Mouse (Mus musculus) midbrain, embryonic 12.5 days (tissue): ENCODE measurements at regions not wholly inside any gene's neighbourhood (a gene's known extent, or its start where the extent isn't known, plus 50 kb on each side); places are given as distances from the start of the nearest gene placed in this dataset.
"Not testable (repeated sequence)": the region's sequence is repeated elsewhere in the genome, so short reads cannot be mapped to it uniquely, and the experiment has no call there.

Experiments used
- ATAC-seq: fragments of 200-750 bp; cut with Nextera tagmentation; 2 replicates; pipeline ENCODE4 v1.8.0; 2017; ENCODE audit warnings: low read depth, moderate TSS enrichment, moderate library complexity; ENCODE audit not compliant: low FRiP score
- H3K27ac ChIP-seq: fragments of 300-500 bp; sonication (generic); replicated peaks from 2 replicates; pipeline ENCODE4 v1.5.1; 2016; ENCODE audit warnings: mild to moderate bottlenecking
- H3K27me3 ChIP-seq: fragments of 300-500 bp; sonication (generic); 2 replicates; pipeline ENCODE4 v1.6.1; 2016; ENCODE audit warnings: mild to moderate bottlenecking
- H3K36me3 ChIP-seq: fragments of 300-500 bp; sonication (generic); 2 replicates; pipeline ENCODE4 v1.6.1; 2016
- H3K4me1 ChIP-seq: fragments of 300-500 bp; sonication (generic); 2 replicates; pipeline ENCODE4 v1.6.1; 2016
- H3K4me2 ChIP-seq: fragments of 300-500 bp; sonication (generic); replicated peaks from 2 replicates; pipeline ENCODE4 v1.6.1; 2016; ENCODE audit warnings: mild to moderate bottlenecking, moderate library complexity
- H3K4me3 ChIP-seq: fragments of 300-500 bp; sonication (generic); 2 replicates; pipeline ENCODE4 v1.5.1; 2016; ENCODE audit warnings: mild to moderate bottlenecking
- H3K9ac ChIP-seq: fragments of 300-500 bp; sonication (generic); replicated peaks from 2 replicates; pipeline ENCODE4 v1.6.1; 2016; ENCODE audit warnings: mild to moderate bottlenecking, moderate library complexity
- H3K9me3 ChIP-seq: fragments of 300-500 bp; sonication (generic); 2 replicates; pipeline ENCODE4 v1.6.1; 2016; ENCODE audit warnings: mild to moderate bottlenecking
- WGBS: fragments of 180-500 bp; shearing (Covaris S2); methylation state at CpG from one replicate; pipeline ENCODE4 v1.1.7; 2016; 5-methylcytosine and 5-hydroxymethylcytosine counted together

DNA sequence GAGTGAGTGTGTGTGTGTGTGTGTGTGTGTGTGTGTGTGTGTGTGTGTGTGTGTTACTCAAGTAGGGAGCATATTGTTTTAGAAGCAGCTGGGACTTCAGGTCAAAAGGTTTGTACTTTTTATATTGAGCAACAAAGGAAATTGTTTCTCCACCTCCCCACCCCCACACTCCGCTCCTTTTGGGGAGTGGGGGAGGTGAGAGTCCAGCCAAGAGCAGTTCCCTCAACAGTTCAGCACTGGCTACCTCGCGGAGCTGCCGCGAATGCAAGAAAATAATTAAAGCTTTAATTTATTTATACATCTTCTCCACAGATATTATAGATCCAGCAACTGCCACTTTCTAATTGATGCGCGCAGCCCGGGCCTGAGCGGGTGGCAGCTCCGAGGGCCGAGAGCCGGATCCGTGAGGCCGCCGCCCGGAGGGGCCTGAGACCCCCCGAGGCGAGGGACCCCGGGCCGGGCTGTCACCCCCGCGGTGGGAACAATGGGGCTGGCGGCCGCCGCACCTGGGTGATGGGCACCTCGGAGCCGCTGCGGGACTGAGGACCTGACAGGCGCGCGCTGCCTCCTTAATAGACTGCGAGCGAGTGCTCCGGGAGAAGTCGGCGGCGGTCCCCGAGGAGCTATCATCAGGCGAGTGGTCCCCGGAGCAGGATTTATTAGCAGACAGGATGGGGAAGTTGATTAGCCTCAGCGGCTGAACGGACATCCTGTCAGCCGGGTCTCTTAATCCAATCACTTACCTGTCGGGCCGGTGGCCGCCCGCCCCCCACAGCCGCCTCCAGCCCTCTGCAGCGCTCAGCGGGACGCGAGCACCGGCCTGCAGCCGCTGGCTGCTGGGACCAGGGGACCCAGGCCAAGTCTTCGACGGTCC, 124.4 kb downstream of the Melk start:
- Histone ChIP-seq H3K4me2 (peak overlapping the region; percentile 99), H3K4me1 (peaks cover 12% of the 10 kb centered on the region; the same call in 1 of the 2 replicates), H3K27me3 (peaks cover 66% of the 10 kb centered on the region), H3K9me3 (no peaks in the 10 kb centered on the region), H3K36me3 (no peaks in the 10 kb centered on the region), H3K27ac (peak overlapping the region; percentile 61; the same call in 1 of the 2 replicates), H3K9ac (peak overlapping the region; percentile 64), H3K4me3 (peak overlapping the region; percentile 57)
- ATAC-seq, result peak; percentile 56
- WGBS, result 1% methylated on average over 56 of the region's 56 CpGs

DNA sequence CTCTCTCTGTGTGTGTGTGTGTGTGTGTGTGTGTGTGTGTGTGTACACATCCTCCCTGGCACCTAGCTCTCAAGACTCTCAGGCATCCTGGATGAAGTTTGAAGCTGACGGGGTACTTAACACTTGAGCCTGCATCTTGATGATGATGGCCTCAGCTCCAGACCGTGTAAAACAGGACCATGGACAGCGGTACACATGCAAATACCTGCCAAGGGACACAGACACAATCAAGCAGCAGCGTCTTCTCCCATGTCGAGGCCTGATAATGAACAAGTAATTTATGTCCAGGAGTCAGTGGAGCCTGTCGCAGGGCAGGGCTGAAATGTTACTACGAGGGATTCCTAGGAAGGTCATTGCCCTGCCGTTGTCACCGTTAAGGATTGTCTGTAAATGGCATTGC, 133.9 kb downstream of the Melk start:
- Histone ChIP-seq H3K4me2 (no peak overlapping the region), H3K9ac (no peak overlapping the region), H3K4me1 (0 out of 2 replicates have a peak, but pooled peaks cover 3% of the 10 kb centered on the region), H3K36me3 (no peaks in the 10 kb centered on the region), H3K27me3 (0 out of 2 replicates have a peak, but pooled peaks cover 4% of the 10 kb centered on the region), H3K9me3 (no peaks in the 10 kb centered on the region), H3K27ac (no peak overlapping the region), H3K4me3 (no peak overlapping the region)
- WGBS, result 48% methylated on average over 9 of the region's 9 CpGs
- ATAC-seq, result no peak

- H3K4me1 ChIP-seq, result peaks cover 10% of the 10 kb centered on the region
- H3K4me3 ChIP-seq, result no peak overlapping the region
- no peak for ATAC-seq
- H3K9me3 ChIP-seq, result no peaks in the 10 kb centered on the region
- no peak overlapping the region for H3K9ac ChIP-seq
- H3K4me2 ChIP-seq, result no peak overlapping the region
- 0 out of 2 replicates have a peak, but pooled peaks cover 6% of the 10 kb centered on the region for H3K27me3 ChIP-seq
- WGBS, result 28% methylated on average over 4 of the region's 4 CpGs
- H3K36me3 ChIP-seq, result no peaks in the 10 kb centered on the region
- no peak overlapping the region for H3K27ac ChIP-seq
Measured at GRCm38 (mm10) chr4:44445511-44445910, 144.8 kb downstream of the Melk start.

DNA sequence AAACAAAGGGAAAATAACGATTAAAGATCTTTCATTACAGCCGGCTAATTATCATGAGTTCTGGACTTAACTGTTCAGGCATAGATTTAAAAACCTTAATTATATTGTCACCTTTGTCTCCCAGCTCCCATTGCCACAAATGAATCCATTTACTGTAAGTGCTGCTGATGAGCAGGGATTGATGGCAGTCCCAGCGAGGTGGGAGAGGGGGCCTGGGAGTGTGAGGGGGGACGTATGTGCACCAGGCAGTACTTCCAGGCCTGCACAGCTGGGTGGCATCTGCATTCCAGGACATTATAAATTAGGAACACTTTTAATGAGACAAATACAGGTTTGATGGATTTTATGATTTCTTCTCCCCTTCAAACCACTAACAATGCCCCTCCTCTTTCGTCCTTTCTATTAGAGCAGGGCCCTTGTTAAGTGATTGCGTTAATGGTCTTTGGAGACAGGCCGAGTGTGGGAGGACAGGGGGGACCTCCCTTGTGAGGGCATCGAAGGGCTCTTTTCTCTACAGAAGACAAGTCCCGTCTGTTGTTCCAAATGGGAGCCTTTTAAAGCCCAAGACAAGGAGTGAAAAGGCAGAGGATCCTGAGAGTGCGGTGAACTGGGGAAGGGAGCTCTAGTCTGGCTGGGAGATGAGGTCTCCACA, 150.3 kb downstream of the Melk start:
- 61% methylated on average over 10 of the region's 10 CpGs for WGBS
- H3K9me3 ChIP-seq, result no peaks in the 10 kb centered on the region
- no peak overlapping the region for H3K4me2 ChIP-seq
- H3K36me3 ChIP-seq, result no peaks in the 10 kb centered on the region
- H3K4me1 ChIP-seq, result peaks cover 23% of the 10 kb centered on the region
- H3K27ac ChIP-seq, result no peak overlapping the region
- no peaks in the 10 kb centered on the region for H3K27me3 ChIP-seq
- no peak for ATAC-seq
- H3K9ac ChIP-seq, result no peak overlapping the region
- no peak overlapping the region for H3K4me3 ChIP-seq

DNA sequence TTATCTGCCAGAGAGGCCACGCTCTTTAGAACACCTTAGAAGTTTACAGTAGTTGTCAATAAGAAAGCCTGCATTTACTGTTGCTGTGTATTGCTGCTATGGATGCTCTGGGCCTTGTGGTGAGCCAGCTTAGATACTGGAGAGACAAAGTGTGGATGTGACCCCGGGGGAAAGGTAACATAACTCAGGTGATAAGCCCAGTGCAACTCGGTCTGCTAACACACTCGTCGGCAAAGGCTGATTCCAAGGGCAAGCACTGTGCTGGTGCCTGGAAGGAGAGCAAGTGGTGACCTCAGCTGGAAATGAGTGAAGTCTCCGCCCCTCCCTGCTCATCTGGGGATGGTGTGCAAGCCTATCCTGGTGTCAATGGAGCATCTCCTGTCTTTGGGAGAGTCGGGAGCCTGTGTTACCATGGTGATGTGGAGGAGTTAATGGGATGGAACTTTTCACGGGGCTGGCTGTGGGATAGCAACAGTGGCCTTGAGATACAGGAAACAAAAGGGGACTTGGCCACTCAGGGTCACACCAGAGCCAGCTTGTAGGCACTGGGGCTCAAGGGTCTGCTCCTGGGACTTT, 151.5 kb downstream of the Melk start:
- Histone ChIP-seq H3K4me2 (no peak overlapping the region), H3K9ac (no peak overlapping the region), H3K4me1 (peaks cover 23% of the 10 kb centered on the region), H3K27ac (no peak overlapping the region), H3K4me3 (no peak overlapping the region), H3K9me3 (no peaks in the 10 kb centered on the region), H3K27me3 (no peaks in the 10 kb centered on the region), H3K36me3 (no peaks in the 10 kb centered on the region)
- no peak for ATAC-seq
- 52% methylated on average over 8 of the region's 8 CpGs for WGBS

DNA sequence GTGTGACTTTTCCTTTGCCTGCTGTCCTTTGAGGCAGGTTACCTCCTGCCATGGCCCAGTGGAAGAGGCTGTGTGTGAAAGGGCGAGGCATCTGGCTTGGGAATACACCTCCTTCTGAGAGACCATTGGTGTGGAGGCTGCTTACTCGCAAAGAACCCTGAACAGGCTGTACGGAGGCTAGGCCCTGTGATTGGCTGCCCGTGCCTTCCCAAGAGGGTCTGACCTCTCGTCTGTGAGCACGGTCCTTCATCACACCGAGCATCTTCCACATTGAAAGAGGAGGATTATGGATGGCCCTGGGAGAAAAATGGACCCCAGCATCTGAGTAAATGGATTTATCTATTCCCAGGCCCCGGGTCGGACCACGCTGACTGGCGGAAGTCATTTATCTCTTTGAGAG, 152.9 kb downstream of the Melk start:
- no peak for ATAC-seq

GRCm38 (mm10) chr4:44455851-44456250, 155.2 kb downstream of the Melk start:
- Histone ChIP-seq H3K4me3 (no peak overlapping the region), H3K4me1 (peaks cover 14% of the 10 kb centered on the region), H3K4me2 (no peak overlapping the region), H3K36me3 (no peaks in the 10 kb centered on the region), H3K9me3 (no peaks in the 10 kb centered on the region), H3K9ac (no peak overlapping the region), H3K27ac (no peak overlapping the region), H3K27me3 (no peaks in the 10 kb centered on the region)
- WGBS, result 96% methylated on average over 2 of the region's 2 CpGs
- ATAC-seq, result no peak

More for the DNA sequence above, 152.9 kb downstream of the Melk start:
- no peak overlapping the region for H3K4me2 ChIP-seq
- H3K36me3 ChIP-seq, result no peaks in the 10 kb centered on the region
- no peak overlapping the region for H3K4me3 ChIP-seq
- peaks cover 23% of the 10 kb centered on the region for H3K4me1 ChIP-seq
- H3K9me3 ChIP-seq, result no peaks in the 10 kb centered on the region
- H3K27me3 ChIP-seq, result no peaks in the 10 kb centered on the region
- H3K9ac ChIP-seq, result no peak overlapping the region
- H3K27ac ChIP-seq, result no peak overlapping the region
- WGBS, result 86% methylated on average over 11 of the region's 11 CpGs

DNA sequence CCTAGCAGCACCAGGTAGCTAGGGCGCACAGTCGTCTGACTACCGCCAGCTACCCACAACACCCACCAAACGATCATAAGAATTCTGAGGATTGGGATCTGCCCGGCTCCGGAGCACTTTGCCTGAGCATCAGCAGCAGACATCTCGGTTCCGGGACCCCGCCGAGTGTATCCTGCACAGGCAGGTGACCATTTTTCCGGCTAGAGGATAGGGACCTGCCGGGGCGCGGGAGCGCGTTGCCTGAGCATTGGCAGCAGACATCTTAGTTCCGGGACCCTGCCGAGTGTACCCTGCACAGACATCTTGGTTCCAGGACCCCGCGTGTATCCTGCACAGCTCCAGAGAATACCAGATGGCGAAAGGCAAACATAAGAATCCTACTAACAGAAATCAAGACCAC, 172.8 kb downstream of the Melk start:
- H3K27ac ChIP-seq, H3K36me3 ChIP-seq, H3K4me3 ChIP-seq, H3K4me2 ChIP-seq, H3K9ac ChIP-seq, H3K4me1 ChIP-seq, H3K9me3 ChIP-seq, H3K27me3 ChIP-seq, ATAC-seq: not testable (repeated sequence)
- WGBS, result 89% methylated on average over 21 of the region's 21 CpGs
